Mouse (Mus musculus) left cerebral cortex, adult 2 months (tissue): Measurements from ENCODE around the gene H2-T24. TPM values are rescaled to one million over a fixed set of nuclear protein-coding genes. Genes with fewer than 3 reads are reported as not detected.

Experiments
- DNase-seq, 2 experiments: peaks; one replicate each; pipeline ENCODE4 v3.0.0; 2021 to 2022; ENCODE audit warnings: low spot score in 2 of 2, mixed read lengths in 1 of 2; ENCODE audit errors: extremely low spot score in 1 of 2
- H3K27ac ChIP-seq: fragments of 200-600 bp; 2 replicates; pipeline ENCODE4 v1.8.1; 2022
- H3K4me3 ChIP-seq: fragments of 200-600 bp; 2 replicates; pipeline ENCODE4 v1.8.1; 2022
- CTCF ChIP-seq: fragments of 200-600 bp; IDR thresholded peaks from 2 replicates; pipeline ENCODE4 v1.8.1; 2022; ENCODE audit warnings: antibody characterized with exemption, mild to moderate bottlenecking, moderate library complexity
- intact Hi-C: fragments of 180-260 bp; cut with DNase I; formaldehyde crosslinking; loops from one replicate; pipeline ENCODE4 v1.15.1; 2025
- microRNA-seq, 2 experiments: library from miRNA; unstranded; fragments of <30 nt; microRNA quantifications; one replicate each; pipeline ENCODE4 v1.2.0; 2021
- total RNA-seq, 2 experiments: library from RNA; stranded (reverse); gene quantifications; 2 replicates each; pipeline ENCODE4 v1.2.3; 2021

H2-T24 gene
- total RNA-seq, 2 experiments from 2014 or later = 1.1 to 2.5 TPM

DNA sequence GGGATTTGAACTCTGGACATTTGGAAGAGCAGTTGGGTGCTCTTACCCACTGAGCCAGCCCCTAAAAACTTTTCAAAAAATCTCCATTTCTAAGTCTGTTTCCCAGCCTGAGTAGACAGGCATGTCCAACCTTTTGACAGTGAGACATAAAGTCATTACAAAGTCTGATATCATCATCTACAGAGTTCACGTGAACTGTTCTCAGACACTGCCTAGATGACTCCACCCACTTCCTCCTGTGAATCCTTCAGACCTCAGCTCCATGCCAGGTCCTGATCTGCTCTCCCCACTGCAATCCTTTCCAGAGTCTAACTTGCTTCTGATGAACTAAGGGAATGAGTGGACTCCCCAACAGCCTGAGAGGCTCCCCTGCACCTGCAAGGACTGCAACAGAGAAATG is 48.2 kb downstream of the H2-T24 start:
- Histone ChIP-seq H3K27ac (no peak overlapping the region), H3K4me3 (no peak overlapping the region)
- DNase-seq = no peak
- intact Hi-C loops = loop anchor here (5.0 kb wide), 1 partner anchor 35 kb away; no protein-coding TSS in a partner anchor
- no peak for TF ChIP-seq CTCF

DNA sequence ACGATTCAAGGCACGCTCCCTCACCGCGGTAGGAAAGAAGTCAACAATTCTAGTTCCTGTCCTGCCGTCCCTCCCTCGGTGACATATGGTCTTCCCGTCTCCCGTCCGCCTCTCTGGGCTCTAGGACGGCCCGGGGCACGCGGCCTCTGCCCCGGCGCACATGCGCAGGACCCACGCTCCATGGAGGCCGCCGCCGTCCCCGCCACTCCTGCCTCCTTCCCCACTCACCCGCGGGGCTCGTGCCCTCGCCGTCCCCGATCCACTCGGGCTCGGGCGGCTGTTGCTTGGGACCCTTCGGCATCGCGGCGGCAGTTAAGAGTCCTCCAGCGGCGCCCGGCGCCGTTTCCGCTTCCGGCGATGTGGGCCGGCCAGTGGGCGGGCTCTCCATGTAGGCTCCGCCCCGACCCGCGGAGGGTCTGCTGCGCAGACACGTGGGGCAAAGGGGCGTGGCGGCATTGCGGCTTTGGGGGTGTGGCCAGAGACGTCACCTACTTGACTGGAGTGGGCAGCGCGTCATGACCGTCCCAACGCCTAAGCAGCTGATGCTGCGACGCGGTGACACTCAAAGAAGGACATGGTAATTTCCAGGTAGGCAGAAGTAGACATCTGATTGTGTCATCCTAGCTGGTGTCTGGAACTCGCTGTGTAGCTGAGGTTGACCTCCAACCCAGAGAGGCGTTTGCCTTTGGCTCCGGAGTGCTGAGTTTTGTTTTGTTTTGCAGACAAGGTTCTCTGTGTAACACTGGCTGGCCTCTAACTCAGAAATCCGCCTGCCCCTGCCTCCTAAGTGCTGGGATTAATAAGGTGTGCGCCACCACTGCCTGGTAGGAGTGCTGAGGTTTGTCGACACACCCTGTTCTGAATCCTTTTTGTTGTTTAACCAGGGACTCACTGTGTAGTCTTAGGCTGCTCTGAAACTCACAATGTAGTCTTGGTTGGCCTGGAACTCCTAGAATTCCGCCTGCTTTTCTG is 50.7 kb downstream of the H2-T24 start, which contains the start of gene Abcf1:
Gene Abcf1, minus strand, starts transcription at position 344 of the 972 bp plus-strand sequence.
- H3K27ac ChIP-seq = peak within 1 kb of the TSS; percentile 92
- intact Hi-C loops = loop anchor here (1.0 to 5.0 kb wide), 3 partner anchors 10 to 42 kb away; partner anchors contain the start of gene Gnl1
- peak; percentile 98 to 99 for DNase-seq
- no peak for TF ChIP-seq CTCF
- H3K4me3 ChIP-seq = peak within 1 kb of the TSS; percentile 100

DNA sequence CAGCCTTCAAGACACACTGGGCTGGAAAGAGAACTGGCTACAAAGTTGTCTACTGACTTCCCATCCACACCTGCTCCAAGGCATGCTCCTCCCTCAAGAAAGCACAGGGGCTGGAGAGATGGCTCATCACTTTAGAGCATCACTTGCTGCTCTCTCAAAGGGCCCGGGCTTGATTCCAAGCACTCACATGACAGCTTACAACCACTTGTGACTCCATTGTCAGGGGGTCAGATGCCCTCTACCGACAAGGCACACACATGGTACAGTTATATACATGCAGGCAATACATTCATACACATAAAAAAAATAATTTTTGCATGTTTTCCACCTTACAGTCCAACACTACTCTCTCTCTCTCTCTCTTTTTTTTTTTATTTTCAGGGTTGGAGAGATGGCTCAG is 52.7 kb downstream of the H2-T24 start:
- intact Hi-C loops = loop anchor here (5.0 kb wide), 1 partner anchor 40 kb away; no protein-coding TSS in a partner anchor
- Histone ChIP-seq H3K27ac (no peak overlapping the region), H3K4me3 (no peak overlapping the region)
- TF ChIP-seq CTCF = no peak
- DNase-seq = no peak

DNA sequence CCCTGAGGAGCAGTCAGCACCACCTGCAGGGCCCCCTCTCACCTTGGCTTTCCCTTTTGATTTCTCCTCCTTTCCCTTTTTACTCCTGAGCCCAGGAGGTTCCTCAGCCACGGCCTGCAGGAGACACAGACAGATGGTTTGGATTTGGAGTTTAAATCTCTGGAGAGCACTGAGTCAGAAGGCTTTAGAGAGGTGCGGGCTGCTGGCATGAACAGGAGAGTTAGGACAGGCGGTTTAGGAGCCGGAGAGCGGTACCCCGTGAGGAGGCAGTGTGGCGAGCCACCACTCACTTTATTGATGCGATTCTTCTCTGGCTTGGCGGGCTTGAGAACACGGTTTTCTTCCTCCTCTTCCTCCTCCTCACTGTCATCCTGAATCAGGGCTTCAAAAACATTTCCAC is 57.1 kb downstream of the H2-T24 start:
- no peak for DNase-seq
- intact Hi-C loops = no loop called here
- no peak for TF ChIP-seq CTCF
- no peak overlapping the region for H3K27ac ChIP-seq
- no peak overlapping the region for H3K4me3 ChIP-seq

DNA sequence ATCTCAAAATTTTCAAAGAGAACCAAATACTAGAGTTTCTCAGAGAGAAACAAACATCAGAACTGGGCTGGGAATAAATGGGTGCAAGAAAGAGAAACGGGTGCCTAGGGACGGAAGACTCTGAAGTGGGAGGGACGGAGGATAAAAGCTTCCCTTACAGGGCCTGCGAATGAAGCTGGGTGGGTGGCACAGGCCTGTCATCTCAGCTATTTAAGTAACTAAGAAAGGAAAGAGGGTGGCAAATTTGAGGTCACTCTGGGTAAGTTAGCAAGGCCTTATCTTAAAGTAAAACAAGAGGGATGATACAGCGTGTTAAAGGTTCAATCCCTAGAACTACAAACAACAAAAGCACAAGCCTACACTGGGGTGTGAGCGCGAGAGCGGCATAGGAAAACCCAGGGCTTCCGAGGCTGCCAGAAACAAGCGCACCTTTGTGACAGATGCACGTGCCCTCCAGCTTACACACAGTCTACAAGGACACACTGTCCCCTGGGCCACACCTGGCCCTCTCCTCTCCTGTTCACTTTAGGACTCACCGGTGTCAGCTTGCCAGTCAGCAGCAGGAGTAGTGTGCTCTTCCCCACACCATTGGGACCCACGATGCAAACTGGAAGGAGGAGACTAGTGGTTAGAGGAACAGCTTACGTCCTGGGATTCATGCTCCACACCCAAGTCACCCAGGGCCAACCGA is 61.7 kb downstream of the H2-T24 start:
- intact Hi-C loops = no loop called here
- no peak for DNase-seq
- no peak for TF ChIP-seq CTCF
- H3K4me3 ChIP-seq = no peak overlapping the region
- no peak overlapping the region for H3K27ac ChIP-seq

Small RNA genes within 50 kb of the gene (microRNA-seq; reads per million reads assigned to microRNA genes)
- gene Mir877 = 312 to 429 reads per million in 2 experiments

Other genes starting within 250 kb of the H2-T24 start
- 10 to 100 TPM; 14.7 to 17.5 TPM for gene Ier3, start 198.9 kb downstream of the H2-T24 start, total RNA-seq
- gene Flot1, start 197.3 kb downstream of the H2-T24 start, total RNA-seq = 100 to 1,000 TPM; 137 to 144 TPM
- 100 to 1,000 TPM; 417 to 433 TPM for gene Tubb5, start 182.3 kb downstream of the H2-T24 start, total RNA-seq
- gene Mdc1, start 179.0 kb downstream of the H2-T24 start, total RNA-seq = 10 to 100 TPM; 14.6 to 17.8 TPM
- 1 to 10 TPM; 2.1 to 4.1 TPM for gene Nrm, start 159.2 kb downstream of the H2-T24 start, total RNA-seq
- 10 to 100 TPM in 1 of 2 experiments, 1 to 10 TPM in 1; 8.5 to 10.8 TPM for gene Ppp1r18, start 155.0 kb downstream of the H2-T24 start, total RNA-seq
- 10 to 100 TPM; 30.0 to 39.7 TPM for gene Dhx16, start 140.7 kb downstream of the H2-T24 start, total RNA-seq
- 10 to 100 TPM; 58.9 to 59.3 TPM for gene 2310061I04Rik, start 123.1 kb downstream of the H2-T24 start, total RNA-seq
- 10 to 100 TPM; 51.8 to 63.6 TPM for gene Atat1, start 110.5 kb downstream of the H2-T24 start, total RNA-seq
- 10 to 100 TPM; 38.0 to 44.3 TPM for gene Mrps18b, start 104.2 kb downstream of the H2-T24 start, total RNA-seq
- 10 to 100 TPM; 68.8 to 70.6 TPM for gene Ppp1r10, start 104.1 kb downstream of the H2-T24 start, total RNA-seq
- gene Abcf1, start 50.8 kb downstream of the H2-T24 start, total RNA-seq = 10 to 100 TPM; 70.4 to 72.6 TPM
- gene Gnl1, start 40.7 kb downstream of the H2-T24 start, total RNA-seq = 100 to 1,000 TPM; 186 TPM
- 10 to 100 TPM; 40.8 to 43.9 TPM for gene Prr3, start 40.3 kb downstream of the H2-T24 start, total RNA-seq
- gene H2-T23, start 12.3 kb upstream of the H2-T24 start, total RNA-seq = 10 to 100 TPM; 13.6 to 17.2 TPM
- 10 to 100 TPM; 13.7 to 14.8 TPM for gene H2-T22, start 22.2 kb upstream of the H2-T24 start, total RNA-seq
- gene Gm6034, start 22.4 kb upstream of the H2-T24 start, total RNA-seq = not detected
- 1 to 10 TPM; 1.1 to 1.5 TPM for gene Gm11127, start 37.8 kb upstream of the H2-T24 start, total RNA-seq
- gene Gm19684, start 101.1 kb upstream of the H2-T24 start, total RNA-seq = not detected
- gene Gm7030, start 108.9 kb upstream of the H2-T24 start, total RNA-seq = not detected
- gene Gm8909, start 148.0 kb upstream of the H2-T24 start, total RNA-seq = not detected
- gene H2-T3, start 169.7 kb upstream of the H2-T24 start, total RNA-seq = not detected
- 10 to 100 TPM; 44.5 to 45.1 TPM for gene Rpp21, start 237.5 kb upstream of the H2-T24 start, total RNA-seq